Mouse (Mus musculus) olfactory bulb, adult 2 months (tissue): ENCODE data around the gene Cst9. TPM values are rescaled to one million over a fixed set of nuclear protein-coding genes. Genes with fewer than 3 reads are reported as not detected.

Experiments used
- H3K27ac ChIP-seq: fragments of 200-500 bp; 2 replicates; pipeline ENCODE4 v1.5.1; 2012; ENCODE audit warnings: low read depth, low read length; ENCODE audit not compliant: insufficient read depth
- H3K4me1 ChIP-seq: fragments of 200-500 bp; 2 replicates; pipeline ENCODE4 v1.6.1; 2012; ENCODE audit warnings: low read length; ENCODE audit not compliant: control insufficient read depth, insufficient read depth
- H3K4me3 ChIP-seq: fragments of 200-500 bp; 2 replicates; pipeline ENCODE4 v1.5.1; 2012; ENCODE audit warnings: mild to moderate bottlenecking, low read depth, low read length, moderate library complexity; ENCODE audit not compliant: insufficient read depth
- CTCF ChIP-seq: fragments of 200-500 bp; IDR thresholded peaks from 2 replicates; pipeline ENCODE4 v1.5.1; 2012; ENCODE audit warnings: low read depth, mild to moderate bottlenecking, low read length, moderate library complexity; ENCODE audit not compliant: insufficient read depth
- POLR2A ChIP-seq: fragments of 200-500 bp; IDR thresholded peaks from 2 replicates; pipeline ENCODE4 v1.6.1; 2012; ENCODE audit warnings: mild to moderate bottlenecking, low read depth, low read length, moderate library complexity; ENCODE audit not compliant: insufficient read depth
- WGBS: fragments of 180-500 bp; shearing (Covaris S2); methylation state at CpG from one replicate; pipeline ENCODE4 v1.1.7; 2018; 5-methylcytosine and 5-hydroxymethylcytosine counted together
- polyA plus RNA-seq: library from polyadenylated mRNA; stranded (reverse); fragments of >200 nt; gene quantifications from 2 replicates; pipeline ENCODE4 v1.2.4, GENCODE M21; 2012; ENCODE audit warnings: low replicate concordance; ENCODE audit not compliant: missing spikeins, insufficient read depth, insufficient read length

The Cst9 gene
- polyA plus RNA-seq, 1 experiment: not detected

- peak overlapping the region; percentile 88 for H3K4me3 ChIP-seq
- no peak for TF ChIP-seq CTCF
- no peak for TF ChIP-seq POLR2A
- WGBS: 7% methylated on average over 3 of the region's 3 CpGs
- peak overlapping the region; percentile 84 for H3K27ac ChIP-seq
- H3K4me1 ChIP-seq: peaks cover 7% of the 10 kb centered on the region; the same call in 1 of the 2 replicates
Observed at GRCm38 (mm10) chr2:148874224-148874616, 39.3 kb downstream of the Cst9 start.

- WGBS: under 1% methylated on average over 34 of the region's 34 CpGs
- peak overlapping the region; percentile 88 for H3K4me3 ChIP-seq
- peaks cover 7% of the 10 kb centered on the region; the same call in 1 of the 2 replicates for H3K4me1 ChIP-seq
- peak overlapping the region; percentile 84 for H3K27ac ChIP-seq
- no peak for TF ChIP-seq POLR2A
- no peak for TF ChIP-seq CTCF
Observed at GRCm38 (mm10) chr2:148874617-148875334, 39.8 kb downstream of the Cst9 start.

- TF ChIP-seq POLR2A (peak; percentile 58; the same call in 1 of the 2 replicates), CTCF (no peak; the same call in 1 of the 2 replicates)
- H3K27ac ChIP-seq: peak within 1 kb of the TSS; percentile 84
- under 1% methylated on average over 19 of the region's 19 CpGs for WGBS
- peaks cover 7% of the 10 kb centered on the region; the same call in 1 of the 2 replicates for H3K4me1 ChIP-seq
- H3K4me3 ChIP-seq: peak within 1 kb of the TSS; percentile 88
Observed at GRCm38 (mm10) chr2:148875335-148875811, 40.4 kb downstream of the Cst9 start, which contains the start of gene Cst3. Gene Cst3 (minus strand): TSS chr2:148875692.

GRCm38 (mm10) chr2:148877016-148877770 lies 42.2 kb downstream of the Cst9 start:
- no peak overlapping the region for H3K4me3 ChIP-seq
- TF ChIP-seq POLR2A (no peak), CTCF (no peak)
- H3K27ac ChIP-seq: no peak overlapping the region
- H3K4me1 ChIP-seq: peaks cover 5% of the 10 kb centered on the region; the same call in 1 of the 2 replicates
- 50% methylated on average over 3 of the region's 3 CpGs for WGBS

- 13% methylated on average over 2 of the region's 2 CpGs for WGBS
- Histone ChIP-seq H3K4me1 (peaks cover 3% of the 10 kb centered on the region; the same call in 1 of the 2 replicates), H3K4me3 (no peak overlapping the region), H3K27ac (no peak overlapping the region)
- no peak for TF ChIP-seq POLR2A
- no peak for TF ChIP-seq CTCF
Observed at GRCm38 (mm10) chr2:148878641-148879130, 43.7 kb downstream of the Cst9 start.

- Histone ChIP-seq H3K4me3 (no peak overlapping the region), H3K27ac (peak overlapping the region; percentile 31; the same call in 1 of the 2 replicates), H3K4me1 (peaks cover 1% of the 10 kb centered on the region; the same call in 1 of the 2 replicates)
- no peak for TF ChIP-seq POLR2A
- TF ChIP-seq CTCF: no peak
- 77% methylated on average over 1 of the region's 1 CpGs for WGBS
Observed at GRCm38 (mm10) chr2:148879199-148879598, 44.3 kb downstream of the Cst9 start.

GRCm38 (mm10) chr2:148884738-148885137 lies 49.8 kb downstream of the Cst9 start:
- Histone ChIP-seq H3K4me1 (no peaks in the 10 kb centered on the region), H3K27ac (no peak overlapping the region), H3K4me3 (no peak overlapping the region)
- TF ChIP-seq CTCF (no peak), POLR2A (no peak)

Other genes starting within 250 kb of the Cst9 start
- not detected in 2 replicates for gene Nxt1, start 162.5 kb upstream of the Cst9 start, polyA plus RNA-seq
- gene Gzf1, start 154.1 kb upstream of the Cst9 start, polyA plus RNA-seq: not detected in 2 replicates
- 141 and 208 TPM in 2 replicates for gene Napb, start 102.7 kb upstream of the Cst9 start, polyA plus RNA-seq
- not detected in 2 replicates for gene Cstl1, start 84.8 kb upstream of the Cst9 start, polyA plus RNA-seq
- not detected in 2 replicates for gene Cst11, start 63.6 kb upstream of the Cst9 start, polyA plus RNA-seq
- not detected in 2 replicates for gene 8030411F24Rik, start 53.1 kb upstream of the Cst9 start, polyA plus RNA-seq
- not detected in 2 replicates for gene Cst12, start 45.8 kb upstream of the Cst9 start, polyA plus RNA-seq
- not detected in 2 replicates for gene Cst8, start 36.4 kb upstream of the Cst9 start, polyA plus RNA-seq
- gene Cst13, start 15.1 kb upstream of the Cst9 start, polyA plus RNA-seq: not detected in 2 replicates
- not detected in 2 replicates for gene 9230104L09Rik, start 29.9 kb downstream of the Cst9 start, polyA plus RNA-seq
- 616 and 1,102 TPM in 2 replicates for gene Cst3, start 40.5 kb downstream of the Cst9 start, polyA plus RNA-seq
- gene Gm1330, start 168.1 kb downstream of the Cst9 start, polyA plus RNA-seq: not detected in 2 replicates
- not detected in 2 replicates for gene Gm10750, start 182.1 kb downstream of the Cst9 start, polyA plus RNA-seq